Mouse (Mus musculus) limb, embryonic 12.5 days (tissue): ENCODE results near the gene Cul4a. TPM values are rescaled to one million over a fixed set of nuclear protein-coding genes. Genes with fewer than 3 reads are reported as not detected.

Source experiments
- ATAC-seq: fragments of 200-750 bp; cut with Nextera tagmentation; 2 replicates; pipeline ENCODE4 v1.8.0; 2017; ENCODE audit warnings: low read depth, moderate TSS enrichment; ENCODE audit not compliant: insufficient number of reproducible peaks, insufficient read depth, low FRiP score, low TSS enrichment
- H3K27ac ChIP-seq: fragments of 300-500 bp; sonication (generic); 2 replicates; pipeline ENCODE4 v1.5.1; 2016; ENCODE audit warnings: mild to moderate bottlenecking, moderate library complexity
- H3K27me3 ChIP-seq: fragments of 300-500 bp; sonication (generic); 2 replicates; pipeline ENCODE4 v1.6.1; 2016; ENCODE audit warnings: mild to moderate bottlenecking, moderate library complexity
- H3K36me3 ChIP-seq: fragments of 300-500 bp; sonication (generic); 2 replicates; pipeline ENCODE4 v1.6.1; 2016; ENCODE audit warnings: mild to moderate bottlenecking, moderate library complexity
- H3K4me1 ChIP-seq: fragments of 300-500 bp; sonication (generic); replicated peaks from 2 replicates; pipeline ENCODE4 v1.6.1; 2016
- H3K4me2 ChIP-seq: fragments of 300-500 bp; sonication (generic); 2 replicates; pipeline ENCODE4 v1.6.1; 2016; ENCODE audit warnings: mild to moderate bottlenecking, moderate library complexity
- H3K4me3 ChIP-seq: fragments of 300-500 bp; sonication (generic); replicated peaks from 2 replicates; pipeline ENCODE4 v1.5.1; 2016; ENCODE audit warnings: mild to moderate bottlenecking
- H3K9ac ChIP-seq: fragments of 300-500 bp; sonication (generic); replicated peaks from 2 replicates; pipeline ENCODE4 v1.6.1; 2016; ENCODE audit warnings: mild to moderate bottlenecking, moderate library complexity
- H3K9me3 ChIP-seq: fragments of 300-500 bp; sonication (generic); 2 replicates; pipeline ENCODE4 v1.6.1; 2016; ENCODE audit warnings: mild to moderate bottlenecking, moderate library complexity
- WGBS: fragments of 180-500 bp; shearing (Covaris S2); methylation state at CpG from one replicate; pipeline ENCODE4 v1.1.7; 2016; 5-methylcytosine and 5-hydroxymethylcytosine counted together
- polyA plus RNA-seq: library from polyadenylated mRNA; unstranded; fragments of >200 nt; fragmentation: Nextera tagmentation; extraction: Ambion mirVana; gene quantifications from 2 replicates; pipeline ENCODE4 v1.2.1, GENCODE M21; 2016

Cul4a gene
- polyA plus RNA-seq, 1 experiment from 2014 or later = 105 TPM

DNA sequence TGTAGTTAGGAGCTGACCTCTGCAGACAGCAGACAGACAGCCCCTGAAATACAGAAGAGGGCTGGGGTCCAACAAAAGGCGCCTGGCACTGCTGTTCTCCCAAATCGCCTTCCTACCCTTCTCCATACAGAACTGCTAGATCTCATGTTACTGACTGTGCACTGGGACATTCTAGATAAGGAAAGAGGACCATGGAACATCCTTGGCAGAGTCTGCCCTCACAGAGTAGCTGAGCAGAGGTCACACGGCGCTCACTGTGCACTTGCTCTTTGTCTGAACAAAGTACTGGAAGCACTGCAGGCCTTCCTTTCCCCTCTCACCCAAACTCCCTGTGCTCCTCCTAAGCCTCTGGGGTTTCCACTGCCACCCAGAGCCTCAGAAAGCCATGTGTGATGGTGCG lies 36.3 kb downstream of the Cul4a start:
- 89% methylated on average over 5 of the region's 5 CpGs for WGBS
- Histone ChIP-seq H3K4me3 (no peak overlapping the region), H3K36me3 (peaks cover 100% of the 10 kb centered on the region), H3K9me3 (no peaks in the 10 kb centered on the region), H3K4me1 (no peaks in the 10 kb centered on the region), H3K27ac (no peak overlapping the region), H3K4me2 (no peak overlapping the region), H3K9ac (no peak overlapping the region), H3K27me3 (no peaks in the 10 kb centered on the region)
- no peak for ATAC-seq

DNA sequence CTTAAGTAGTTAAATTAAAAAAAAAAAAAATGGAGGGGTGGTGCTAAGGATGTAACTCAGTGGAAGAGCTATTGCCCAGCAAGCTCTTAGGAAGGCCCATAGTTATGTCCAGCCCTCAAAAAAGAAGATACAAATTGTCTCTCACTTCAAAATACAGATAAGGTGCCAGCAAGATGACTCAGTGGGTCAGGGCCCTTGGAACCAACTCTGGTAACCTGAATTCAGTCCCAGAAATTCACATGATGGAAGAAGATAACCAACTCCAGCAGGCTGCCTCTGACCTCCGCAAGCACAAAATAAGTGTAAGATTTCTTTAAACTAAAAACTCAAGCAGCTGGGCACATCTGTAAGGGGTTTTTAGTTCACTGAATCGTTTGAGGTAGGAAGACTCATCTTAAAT lies 43.1 kb downstream of the Cul4a start:
- Histone ChIP-seq H3K9me3 (no peaks in the 10 kb centered on the region), H3K4me1 (no peaks in the 10 kb centered on the region), H3K36me3 (peaks cover 69% of the 10 kb centered on the region), H3K9ac (no peak overlapping the region), H3K27ac (no peak overlapping the region), H3K4me3 (no peak overlapping the region), H3K27me3 (no peaks in the 10 kb centered on the region), H3K4me2 (no peak overlapping the region)
- ATAC-seq = no peak
- 82% methylated on average over 2 of the region's 2 CpGs for WGBS

DNA sequence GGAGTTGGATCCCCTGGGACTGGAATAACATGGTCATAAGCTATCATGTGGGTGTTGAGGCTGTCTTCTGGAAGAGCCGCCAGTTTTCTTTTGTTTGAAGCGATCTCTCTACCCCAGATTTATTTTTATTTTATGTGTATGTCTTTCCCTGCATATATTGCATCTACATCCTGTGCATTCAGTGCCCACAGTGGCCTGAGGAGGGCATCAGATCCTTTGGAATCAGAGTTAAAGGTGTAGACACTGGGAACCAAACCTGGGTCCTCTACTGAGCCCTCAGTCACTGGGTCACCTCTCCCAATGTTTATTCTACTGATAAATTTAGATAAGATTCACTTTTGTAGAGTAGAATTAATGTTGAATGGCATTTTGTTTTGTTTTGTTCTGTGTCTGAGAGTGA lies 43.9 kb downstream of the Cul4a start:
- no peaks in the 10 kb centered on the region for H3K27me3 ChIP-seq
- H3K9ac ChIP-seq = no peak overlapping the region
- H3K27ac ChIP-seq = no peak overlapping the region
- peaks cover 64% of the 10 kb centered on the region for H3K36me3 ChIP-seq
- no peak for ATAC-seq
- H3K9me3 ChIP-seq = no peaks in the 10 kb centered on the region
- no peak overlapping the region for H3K4me2 ChIP-seq
- 98% methylated on average over 2 of the region's 2 CpGs for WGBS
- no peaks in the 10 kb centered on the region for H3K4me1 ChIP-seq
- no peak overlapping the region for H3K4me3 ChIP-seq

DNA sequence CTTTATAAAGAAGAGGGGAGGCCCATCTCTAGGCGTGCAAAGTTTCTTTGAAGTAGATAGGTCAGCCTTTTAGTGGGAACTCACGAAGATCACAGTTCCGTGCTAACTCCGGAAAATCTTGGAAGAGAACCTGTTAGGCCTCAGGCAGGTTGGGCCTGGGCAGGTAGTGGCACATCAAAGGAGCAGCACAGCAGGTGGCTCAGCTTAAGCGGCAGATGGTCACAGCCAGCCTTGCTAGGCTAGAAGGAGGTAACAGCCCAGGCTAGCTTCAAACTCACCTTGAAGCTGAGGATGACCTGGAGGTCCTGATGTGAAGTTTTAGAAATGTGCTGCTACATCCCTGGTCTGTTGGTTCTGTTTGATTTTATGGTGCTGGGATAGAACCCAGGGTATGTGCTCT lies 44.4 kb downstream of the Cul4a start:
- H3K27me3 ChIP-seq = no peaks in the 10 kb centered on the region
- no peak overlapping the region for H3K4me3 ChIP-seq
- 35% methylated on average over 5 of the region's 5 CpGs for WGBS
- no peaks in the 10 kb centered on the region for H3K9me3 ChIP-seq
- H3K4me1 ChIP-seq = no peaks in the 10 kb centered on the region
- H3K27ac ChIP-seq = no peak overlapping the region
- H3K9ac ChIP-seq = no peak overlapping the region
- H3K4me2 ChIP-seq = no peak overlapping the region
- peaks cover 59% of the 10 kb centered on the region for H3K36me3 ChIP-seq
- no peak for ATAC-seq

DNA sequence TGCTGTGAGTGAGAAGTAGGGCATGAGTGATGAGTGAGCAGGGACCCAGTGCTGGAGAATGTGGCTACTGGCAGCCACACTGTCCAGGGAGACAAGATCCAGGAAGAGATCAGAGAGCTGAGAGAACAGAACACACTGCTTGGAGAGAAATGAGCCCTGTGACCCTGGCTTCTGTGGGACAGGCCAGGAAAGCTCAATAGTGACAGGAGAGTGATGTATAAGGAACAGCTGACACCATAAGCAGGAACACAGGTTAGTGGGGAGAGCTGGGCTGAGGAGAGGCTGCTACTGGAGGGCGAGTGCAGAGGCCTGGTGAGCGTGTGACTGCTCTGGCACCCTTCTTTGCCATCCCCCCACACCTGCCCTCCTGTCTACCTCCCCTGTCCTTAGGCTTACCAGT lies 45.5 kb downstream of the Cul4a start:
- no peak for ATAC-seq
- Histone ChIP-seq H3K36me3 (peaks cover 49% of the 10 kb centered on the region), H3K4me2 (no peak overlapping the region), H3K27ac (no peak overlapping the region), H3K9ac (no peak overlapping the region), H3K27me3 (no peaks in the 10 kb centered on the region), H3K4me3 (no peak overlapping the region), H3K9me3 (no peaks in the 10 kb centered on the region), H3K4me1 (no peaks in the 10 kb centered on the region)
- 90% methylated on average over 2 of the region's 2 CpGs for WGBS

DNA sequence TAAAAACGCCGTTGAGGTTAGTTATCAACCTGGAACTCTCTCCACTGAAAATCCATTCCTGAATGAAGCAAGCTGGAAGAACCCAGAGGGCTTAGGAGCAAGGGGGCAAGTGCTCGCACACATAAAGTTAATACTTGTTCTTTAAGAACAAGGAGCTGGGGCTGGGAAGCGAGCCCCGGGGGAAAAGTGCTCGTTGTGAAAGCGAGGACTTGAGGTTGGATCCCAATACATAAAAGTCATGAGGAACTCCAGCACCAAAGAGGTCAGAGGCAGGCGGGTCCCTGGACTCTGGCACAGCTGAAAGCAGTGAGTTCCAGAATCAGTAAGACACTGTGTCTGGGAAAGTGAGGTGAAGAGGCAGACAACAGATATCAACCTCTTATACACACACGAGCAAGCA lies 48.7 kb downstream of the Cul4a start:
- Histone ChIP-seq H3K9me3 (no peaks in the 10 kb centered on the region), H3K9ac (no peak overlapping the region), H3K36me3 (peaks cover 21% of the 10 kb centered on the region), H3K4me1 (no peaks in the 10 kb centered on the region), H3K27ac (no peak overlapping the region), H3K4me3 (no peak overlapping the region), H3K4me2 (no peak overlapping the region), H3K27me3 (no peaks in the 10 kb centered on the region)
- 75% methylated on average over 9 of the region's 9 CpGs for WGBS
- no peak for ATAC-seq

DNA sequence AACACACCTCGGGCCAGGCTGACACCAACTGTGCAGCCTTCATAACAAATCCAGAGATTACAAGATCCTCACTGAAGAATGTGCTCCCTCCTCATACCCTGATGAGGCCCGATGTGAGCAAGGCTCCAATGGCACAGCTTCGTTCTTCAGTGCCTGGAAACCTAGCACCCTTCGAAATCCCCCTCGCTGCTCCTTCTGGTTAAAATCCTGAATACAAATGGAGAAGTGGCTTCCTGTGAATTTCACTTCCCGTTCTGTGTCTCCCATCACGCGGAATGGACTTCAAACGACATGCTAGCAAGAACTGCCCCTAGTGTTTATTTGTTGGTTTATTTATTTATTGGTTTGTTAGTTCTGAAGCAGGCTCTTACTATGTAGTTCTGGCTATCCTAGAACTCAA lies 49.9 kb downstream of the Cul4a start:
- Histone ChIP-seq H3K4me1 (peaks cover 5% of the 10 kb centered on the region), H3K9ac (no peak overlapping the region), H3K9me3 (no peaks in the 10 kb centered on the region), H3K27me3 (no peaks in the 10 kb centered on the region), H3K4me3 (no peak overlapping the region), H3K27ac (no peak overlapping the region), H3K36me3 (peaks cover 10% of the 10 kb centered on the region; the same call in 1 of the 2 replicates), H3K4me2 (no peak overlapping the region)
- WGBS = 70% methylated on average over 9 of the region's 9 CpGs
- ATAC-seq = no peak

DNA sequence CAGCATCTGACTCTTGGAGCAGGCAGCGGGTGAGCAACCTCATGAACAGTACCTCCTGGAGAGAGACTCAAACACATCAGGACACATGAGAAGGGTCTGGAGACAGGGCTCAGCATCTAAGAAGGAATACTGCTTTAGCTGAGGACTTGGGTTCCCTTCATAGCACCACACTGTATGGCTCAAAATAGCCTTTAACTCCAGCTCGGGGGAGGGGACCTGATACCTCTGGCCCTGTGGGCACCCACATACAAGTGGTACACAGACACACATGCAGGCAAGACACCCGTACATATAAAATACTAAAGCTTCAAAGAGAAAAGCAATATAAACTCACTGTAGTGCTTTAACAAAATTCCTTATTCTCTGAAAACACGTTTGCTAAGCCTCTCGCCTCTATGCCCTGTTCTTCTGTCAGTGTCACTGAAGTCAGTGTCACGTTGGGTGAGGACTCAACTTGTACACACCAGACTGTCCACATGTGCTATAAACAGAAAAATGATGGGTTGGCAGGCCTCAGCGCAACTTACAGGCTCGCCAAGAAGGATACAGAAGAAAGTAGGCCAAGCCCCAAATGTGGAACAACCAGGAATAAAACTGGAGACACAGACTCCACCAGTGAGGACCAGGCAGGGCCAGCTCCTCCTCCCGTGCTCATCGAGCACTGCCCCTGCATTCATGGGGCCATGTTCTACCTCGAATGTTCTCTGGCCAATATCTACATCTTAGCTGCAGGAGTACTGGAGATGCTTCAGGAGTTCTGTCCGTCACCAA lies 51.1 kb downstream of the Cul4a start:
- no peak for ATAC-seq
- no peak overlapping the region for H3K9ac ChIP-seq
- no peak overlapping the region for H3K27ac ChIP-seq
- no peaks in the 10 kb centered on the region for H3K9me3 ChIP-seq
- H3K36me3 ChIP-seq = peaks cover 4% of the 10 kb centered on the region; the same call in 1 of the 2 replicates
- no peak overlapping the region for H3K4me3 ChIP-seq
- peaks cover 7% of the 10 kb centered on the region for H3K4me1 ChIP-seq
- no peak overlapping the region for H3K4me2 ChIP-seq
- WGBS = 72% methylated on average over 12 of the region's 12 CpGs
- H3K27me3 ChIP-seq = no peaks in the 10 kb centered on the region

DNA sequence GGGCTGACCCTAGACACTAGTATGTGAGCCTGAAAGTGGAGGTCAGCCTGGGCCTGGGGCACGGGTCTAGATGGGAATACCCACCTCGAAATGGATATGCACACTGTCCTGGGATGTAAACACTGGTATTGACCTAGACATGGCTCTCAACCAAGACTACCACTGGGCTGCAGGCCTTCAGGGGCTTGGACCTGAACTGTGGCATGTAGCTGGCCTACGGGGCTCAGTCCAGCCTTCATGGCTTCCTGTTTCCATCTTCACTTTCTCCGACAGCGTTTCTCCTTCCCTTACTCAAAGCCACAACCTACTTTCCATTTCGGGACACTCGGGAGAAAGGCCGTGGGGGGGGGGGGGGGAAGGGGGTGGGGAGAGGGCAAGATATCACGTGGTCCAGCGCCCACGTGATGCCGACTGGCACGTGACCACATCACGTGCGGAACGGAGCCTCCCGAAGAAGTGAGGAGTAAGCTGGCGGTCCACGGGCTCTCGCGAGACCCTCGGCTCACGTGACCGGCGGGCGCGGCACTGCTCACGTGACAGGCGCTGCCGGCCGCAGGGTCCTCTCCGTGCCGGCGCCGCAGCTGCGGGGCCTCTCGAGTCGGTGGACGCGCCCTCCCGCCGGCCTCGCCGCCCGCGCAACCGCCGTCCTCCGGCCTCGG lies 53.4 kb downstream of the Cul4a start, which contains the start of gene Lamp1:
Gene Lamp1, plus strand, starts transcription at position 444 of the 659 bp plus-strand sequence.
- Histone ChIP-seq H3K36me3 (peaks cover 4% of the 10 kb centered on the region; the same call in 1 of the 2 replicates), H3K4me2 (peak within 1 kb of the TSS; percentile 92), H3K4me1 (peaks cover 7% of the 10 kb centered on the region), H3K9ac (peak within 1 kb of the TSS; percentile 97), H3K4me3 (peak within 1 kb of the TSS; percentile 99), H3K27ac (peak within 1 kb of the TSS; percentile 45; the same call in 1 of the 2 replicates), H3K27me3 (no peaks in the 10 kb centered on the region), H3K9me3 (no peaks in the 10 kb centered on the region)
- 2% methylated on average over 23 of the region's 50 CpGs for WGBS
- ATAC-seq = peak; percentile 96

DNA sequence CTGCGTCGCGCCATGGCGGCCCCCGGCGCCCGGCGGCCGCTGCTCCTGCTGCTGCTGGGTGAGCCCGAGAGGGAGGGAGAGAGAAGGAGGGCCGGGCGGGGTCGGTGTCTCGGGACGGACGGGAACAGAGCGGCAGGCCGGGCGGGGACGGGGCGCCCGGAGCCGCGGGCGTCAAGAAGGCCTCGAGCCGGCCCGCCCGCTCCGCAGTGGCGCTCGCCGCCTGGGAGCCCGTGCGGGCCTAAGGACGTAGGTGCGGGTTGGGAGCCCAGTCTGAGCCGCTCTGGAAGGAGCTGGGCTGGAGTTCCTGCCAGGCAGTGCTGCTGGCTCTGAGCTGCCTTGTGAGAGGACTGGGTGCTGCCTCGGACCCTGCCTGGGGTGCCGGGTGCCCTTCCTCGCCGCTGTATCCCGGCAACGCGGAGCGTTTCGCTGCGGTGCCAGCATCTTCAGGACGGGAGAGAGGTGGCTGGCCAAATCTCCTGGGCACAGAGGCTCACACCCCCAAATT lies 54.0 kb downstream of the Cul4a start:
- 2% methylated on average over 46 of the region's 49 CpGs for WGBS
- H3K4me3 ChIP-seq = peak overlapping the region; percentile 99
- peak overlapping the region; percentile 97 for H3K9ac ChIP-seq
- H3K27me3 ChIP-seq = no peaks in the 10 kb centered on the region
- H3K4me2 ChIP-seq = peak overlapping the region; percentile 92
- H3K4me1 ChIP-seq = peaks cover 7% of the 10 kb centered on the region
- no peaks in the 10 kb centered on the region for H3K36me3 ChIP-seq
- no peaks in the 10 kb centered on the region for H3K9me3 ChIP-seq
- ATAC-seq = peak; percentile 45
- H3K27ac ChIP-seq = no peak overlapping the region

DNA sequence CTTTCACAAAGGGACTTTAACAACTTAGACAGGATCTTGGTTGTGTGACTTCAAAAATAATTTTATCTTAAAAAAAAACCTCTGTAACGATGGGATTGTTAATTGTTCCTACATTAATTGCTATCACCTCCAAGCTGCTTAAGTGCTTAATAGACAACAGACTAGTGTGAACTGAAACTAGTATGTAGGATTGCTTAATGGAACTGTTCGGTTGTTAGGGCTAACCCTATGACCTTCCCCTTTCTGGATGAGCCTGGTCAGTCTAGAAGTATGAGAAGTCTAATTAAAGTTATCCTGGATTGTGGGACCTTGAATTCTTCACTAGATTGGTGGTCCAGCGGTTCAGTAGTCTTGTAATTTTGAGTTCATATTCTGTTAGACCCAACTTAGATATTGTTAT lies 55.3 kb downstream of the Cul4a start:
- Histone ChIP-seq H3K9ac (peak overlapping the region; percentile 97; the same call in 1 of the 2 replicates), H3K36me3 (no peaks in the 10 kb centered on the region), H3K4me2 (peak overlapping the region; percentile 92; the same call in 1 of the 2 replicates), H3K4me1 (peaks cover 7% of the 10 kb centered on the region), H3K9me3 (no peaks in the 10 kb centered on the region), H3K27ac (no peak overlapping the region), H3K27me3 (no peaks in the 10 kb centered on the region), H3K4me3 (no peak overlapping the region)
- no peak for ATAC-seq
- 77% methylated on average over 3 of the region's 3 CpGs for WGBS
